Mouse (Mus musculus): ENCODE results near the gene Hapln4. TPM values are rescaled to one million over a fixed set of nuclear protein-coding genes. Genes with fewer than 3 reads are reported as not detected.
A peak's percentile ranks its signal among the peaks of the same experiment; 100 is the strongest.

Hapln4 gene
- not detected in 2 replicates for polyA plus RNA-seq (2015; fragmentation: Nextera tagmentation; extraction: Ambion mirVana)

DNA sequence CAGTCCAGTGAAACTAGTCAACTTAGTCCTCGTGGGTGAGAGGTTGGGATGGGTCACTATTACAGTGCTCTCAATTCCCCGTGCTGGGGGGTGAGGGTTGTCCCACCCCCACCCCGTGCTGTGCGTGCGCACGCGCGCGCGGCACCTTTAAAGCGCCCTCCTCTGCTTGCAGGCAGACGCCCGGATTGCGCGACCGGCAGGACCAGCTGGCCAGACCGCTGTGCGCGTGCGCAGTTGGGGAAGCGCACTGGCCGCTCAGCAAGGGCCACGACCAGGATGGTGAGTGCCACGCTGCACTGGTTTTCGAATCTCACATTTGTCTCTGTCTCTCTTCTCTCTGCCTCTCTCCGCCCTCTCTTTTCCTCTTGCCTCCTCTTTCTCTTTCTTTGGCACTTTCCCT, at the start of gene Hapln4:
Hapln4 (plus strand) TSS at position 173 of the 400 bp plus-strand sequence.
- no peaks in the 10 kb centered on the region for H3K4me1 ChIP-seq (replicated peaks; ENCODE audit: control insufficient read depth, insufficient read depth, low read length)
- no peaks in the 10 kb centered on the region for H3K9me3 ChIP-seq (ENCODE audit: control insufficient read depth)
- no peak within 1 kb of the TSS for H3K27ac ChIP-seq (ENCODE audit: low read depth, low read length)
- no peak within 1 kb of the TSS for H3K9ac ChIP-seq (ENCODE audit: low read depth, low read length)
- peak; percentile 9; the same call in 1 of the 2 replicates for TF ChIP-seq CTCF (IDR thresholded peaks at IDR 0.05; ENCODE audit: low read depth)
- WGBS = 0% methylated on average over 19 of the region's 26 CpGs
- ATAC-seq = no peak
- H3K27me3 ChIP-seq (replicated peaks; ENCODE audit: control insufficient read depth, insufficient read depth, low read length) = peaks cover 65% of the 10 kb centered on the region
- peak within 1 kb of the TSS; percentile 71 for H3K4me2 ChIP-seq (replicated peaks; ENCODE audit: low read depth)
- peak within 1 kb of the TSS; percentile 46 for H3K4me3 ChIP-seq (ENCODE audit: low read depth, low read length)
- peaks cover 11% of the 10 kb centered on the region; the same call in 1 of the 2 replicates for H3K36me3 ChIP-seq (ENCODE audit: control insufficient read depth, insufficient read depth)

DNA sequence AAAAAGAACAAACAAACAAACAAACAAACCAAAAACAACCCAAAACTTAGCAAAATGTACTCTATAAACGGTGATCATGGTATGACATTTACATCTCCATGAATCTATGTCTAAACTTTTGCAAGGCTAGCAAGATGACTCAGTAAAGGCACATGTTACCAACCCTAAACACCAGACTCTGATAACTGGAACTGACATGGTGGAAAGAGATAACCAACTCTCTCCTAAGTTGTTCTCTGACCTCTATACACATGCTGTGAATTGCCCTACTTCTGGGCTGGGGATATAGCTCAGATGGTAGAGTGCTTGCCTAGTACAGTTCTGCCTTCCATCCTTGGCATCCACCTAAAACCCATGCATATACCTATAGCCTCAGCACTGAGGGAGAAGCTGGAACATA, 45.3 kb upstream of the Hapln4 start:
- H3K9ac ChIP-seq (ENCODE audit: low read depth, low read length) = no peak overlapping the region
- peaks cover 3% of the 10 kb centered on the region; the same call in 1 of the 2 replicates for H3K36me3 ChIP-seq (ENCODE audit: control insufficient read depth, insufficient read depth)
- WGBS = 74% methylated on average over 1 of the region's 1 CpGs
- no peak overlapping the region for H3K4me2 ChIP-seq (replicated peaks; ENCODE audit: low read depth)
- ATAC-seq = no peak
- 0 out of 2 replicates have a peak, but pooled peaks cover 3% of the 10 kb centered on the region for H3K4me1 ChIP-seq (replicated peaks; ENCODE audit: control insufficient read depth, insufficient read depth, low read length)
- TF ChIP-seq CTCF (IDR thresholded peaks at IDR 0.05; ENCODE audit: low read depth) = no peak
- no peaks in the 10 kb centered on the region for H3K27me3 ChIP-seq (replicated peaks; ENCODE audit: control insufficient read depth, insufficient read depth, low read length)
- H3K9me3 ChIP-seq (ENCODE audit: control insufficient read depth) = no peaks in the 10 kb centered on the region
- H3K27ac ChIP-seq (ENCODE audit: low read depth, low read length) = no peak overlapping the region
- H3K4me3 ChIP-seq (ENCODE audit: low read depth, low read length) = no peak overlapping the region

DNA sequence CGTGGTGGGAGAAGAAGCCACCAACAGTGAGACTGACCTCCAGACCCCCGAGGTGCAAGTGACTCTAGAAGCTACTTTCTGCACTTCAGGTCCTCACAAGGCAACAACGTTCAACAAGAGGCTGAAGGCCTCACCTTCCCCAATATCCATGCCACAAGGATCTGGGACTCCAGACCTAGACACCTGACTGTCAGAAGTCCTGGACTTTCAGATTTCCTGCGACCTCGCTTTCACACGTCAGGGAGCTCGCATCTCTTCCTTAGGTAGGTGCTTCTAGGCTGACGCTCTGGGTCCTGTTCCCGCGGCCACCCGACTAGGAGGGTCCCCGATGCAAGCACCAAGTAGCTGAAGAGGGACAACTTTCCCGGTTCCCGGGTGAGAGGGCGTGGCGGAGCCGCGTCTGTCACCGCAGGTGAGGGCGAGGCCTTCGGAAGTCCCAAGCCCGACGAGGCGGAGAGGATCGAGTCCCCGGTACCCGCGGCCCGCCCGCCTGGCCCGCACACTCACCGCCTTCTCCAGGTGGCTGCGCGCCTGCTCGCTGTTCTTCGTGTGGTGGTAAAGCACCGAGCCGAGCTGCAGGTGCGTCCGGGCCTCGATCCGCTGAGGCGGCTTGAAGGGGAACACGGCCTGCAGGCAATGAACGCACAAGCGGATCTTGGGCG, 41.2 kb upstream of the Hapln4 start:
- Histone ChIP-seq H3K4me2 (replicated peaks; ENCODE audit: low read depth) (peak overlapping the region; percentile 95), H3K4me3 (ENCODE audit: low read depth, low read length) (peak overlapping the region; percentile 99), H3K27me3 (replicated peaks; ENCODE audit: control insufficient read depth, insufficient read depth, low read length) (no peaks in the 10 kb centered on the region), H3K9me3 (ENCODE audit: control insufficient read depth) (no peaks in the 10 kb centered on the region), H3K4me1 (replicated peaks; ENCODE audit: control insufficient read depth, insufficient read depth, low read length) (0 out of 2 replicates have a peak, but pooled peaks cover 3% of the 10 kb centered on the region), H3K9ac (ENCODE audit: low read depth, low read length) (peak overlapping the region; percentile 99), H3K36me3 (ENCODE audit: control insufficient read depth, insufficient read depth) (no peaks in the 10 kb centered on the region), H3K27ac (ENCODE audit: low read depth, low read length) (peak overlapping the region; percentile 73; the same call in 1 of the 2 replicates)
- peak; percentile 58 for ATAC-seq
- under 1% methylated on average over 47 of the region's 47 CpGs for WGBS
- TF ChIP-seq CTCF (IDR thresholded peaks at IDR 0.05; ENCODE audit: low read depth) = no peak

DNA sequence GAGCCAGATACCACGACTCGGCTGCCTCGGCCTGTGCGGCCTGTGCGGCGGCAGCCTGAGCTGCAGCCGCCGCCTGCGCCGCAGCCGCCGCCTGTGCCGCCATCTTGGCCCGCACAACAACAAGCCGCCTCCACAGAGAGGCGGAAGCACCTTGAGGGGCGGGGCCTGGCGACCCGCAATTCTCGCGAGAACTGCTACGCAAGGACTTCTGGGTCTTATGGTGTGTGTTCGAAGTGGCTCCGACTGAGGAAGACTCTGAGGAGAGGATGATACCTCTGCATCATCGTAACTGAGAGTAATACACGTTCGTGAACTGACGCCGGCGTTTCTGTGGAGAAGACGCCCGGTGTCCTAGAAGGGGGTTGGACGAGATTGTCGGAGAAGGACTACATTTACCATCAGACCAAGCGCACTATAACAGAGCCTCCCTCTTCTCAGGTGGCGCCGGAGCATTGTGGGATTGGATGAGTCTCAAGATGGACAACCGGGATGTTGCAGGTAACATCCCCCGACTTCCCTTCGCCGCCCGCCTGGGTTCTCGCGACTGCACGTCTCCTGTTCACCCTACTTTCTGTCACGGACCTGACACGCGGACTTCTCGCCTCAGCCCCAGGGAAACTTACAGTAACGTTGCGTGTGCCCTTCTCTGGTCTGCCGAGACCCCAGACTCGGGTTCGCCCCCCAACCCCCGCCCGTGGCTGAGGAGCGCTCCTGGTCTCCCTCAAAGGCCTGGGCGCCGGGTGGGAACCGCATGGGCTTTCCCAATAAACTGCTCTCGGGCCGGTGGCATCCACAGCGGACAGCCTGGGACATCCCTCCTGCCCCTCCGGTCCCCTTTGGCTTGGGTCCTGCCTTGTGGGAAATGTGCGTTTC, 40.4 kb upstream of the Hapln4 start, which contains the start of the genes Mau2 and Sugp1:
Mau2 (minus strand) TSS at position 152 of the 873 bp plus-strand sequence.
Sugp1 (plus strand) TSS at position 231 of the 873 bp plus-strand sequence.
- Histone ChIP-seq H3K4me3 (ENCODE audit: low read depth, low read length) (peak within 1 kb of the TSS; percentile 99), H3K27ac (ENCODE audit: low read depth, low read length) (peak within 1 kb of the TSS; percentile 73), H3K9ac (ENCODE audit: low read depth, low read length) (peak within 1 kb of the TSS; percentile 99), H3K4me1 (replicated peaks; ENCODE audit: control insufficient read depth, insufficient read depth, low read length) (0 out of 2 replicates have a peak, but pooled peaks cover 3% of the 10 kb centered on the region), H3K4me2 (replicated peaks; ENCODE audit: low read depth) (peak within 1 kb of the TSS; percentile 95), H3K27me3 (replicated peaks; ENCODE audit: control insufficient read depth, insufficient read depth, low read length) (no peaks in the 10 kb centered on the region), H3K9me3 (ENCODE audit: control insufficient read depth) (no peaks in the 10 kb centered on the region), H3K36me3 (ENCODE audit: control insufficient read depth, insufficient read depth) (0 out of 2 replicates have a peak, but pooled peaks cover 1% of the 10 kb centered on the region)
- TF ChIP-seq CTCF (IDR thresholded peaks at IDR 0.05; ENCODE audit: low read depth) = no peak
- under 1% methylated on average over 65 of the region's 65 CpGs for WGBS
- ATAC-seq = peak; percentile 95

DNA sequence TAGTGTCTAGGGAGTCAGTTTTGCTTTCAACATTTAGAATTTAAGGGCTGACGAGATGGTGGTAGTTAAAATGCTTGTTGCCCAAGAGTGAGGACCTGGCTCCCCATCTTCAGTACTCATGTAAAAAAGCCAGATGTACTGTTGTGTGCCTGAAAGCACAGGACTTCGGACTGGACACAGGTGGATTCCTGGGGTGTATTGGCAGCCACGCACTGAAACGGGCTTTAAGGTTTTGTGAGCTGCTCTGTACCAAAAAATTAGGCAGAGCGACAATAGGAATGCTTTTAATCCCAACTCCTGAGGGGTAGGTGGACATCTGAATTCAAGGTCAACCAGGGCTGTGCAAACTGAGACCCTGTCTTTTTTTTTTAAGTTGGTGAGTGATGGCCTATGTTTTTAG, 39.3 kb upstream of the Hapln4 start:
- Histone ChIP-seq H3K4me2 (replicated peaks; ENCODE audit: low read depth) (peak overlapping the region; percentile 95; the same call in 1 of the 2 replicates), H3K4me1 (replicated peaks; ENCODE audit: control insufficient read depth, insufficient read depth, low read length) (0 out of 2 replicates have a peak, but pooled peaks cover 3% of the 10 kb centered on the region), H3K4me3 (ENCODE audit: low read depth, low read length) (no peak overlapping the region), H3K9ac (ENCODE audit: low read depth, low read length) (0 out of 2 replicates have a peak overlapping the region, but pooled peaks have one; percentile 99), H3K9me3 (ENCODE audit: control insufficient read depth) (no peaks in the 10 kb centered on the region), H3K27me3 (replicated peaks; ENCODE audit: control insufficient read depth, insufficient read depth, low read length) (no peaks in the 10 kb centered on the region), H3K36me3 (ENCODE audit: control insufficient read depth, insufficient read depth) (peaks cover 11% of the 10 kb centered on the region; the same call in 1 of the 2 replicates), H3K27ac (ENCODE audit: low read depth, low read length) (no peak overlapping the region)
- TF ChIP-seq CTCF (IDR thresholded peaks at IDR 0.05; ENCODE audit: low read depth) = no peak
- 87% methylated on average over 5 of the region's 5 CpGs for WGBS
- no peak for ATAC-seq

DNA sequence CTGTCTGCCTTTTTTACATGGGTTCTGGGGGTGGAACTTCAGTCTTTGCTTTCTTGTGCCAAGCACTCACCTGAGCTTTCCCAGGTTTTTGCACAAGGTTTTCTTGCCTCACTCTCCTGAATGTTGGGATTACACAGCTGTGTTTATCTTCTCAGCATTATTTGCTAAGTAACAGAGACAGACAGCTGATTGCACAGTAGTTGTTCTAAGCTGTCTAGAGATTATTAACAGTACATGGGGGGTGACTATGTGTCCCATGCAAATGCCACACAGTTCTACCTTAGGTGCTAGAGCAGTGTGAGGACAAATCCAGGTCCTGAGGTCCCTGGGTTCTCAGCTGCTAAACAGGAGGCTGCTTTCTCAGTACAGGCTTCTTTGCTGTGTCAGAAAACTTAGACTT, 33.6 kb upstream of the Hapln4 start:
- TF ChIP-seq CTCF (IDR thresholded peaks at IDR 0.05; ENCODE audit: low read depth) = no peak
- no peak overlapping the region for H3K4me2 ChIP-seq (replicated peaks; ENCODE audit: low read depth)
- peaks cover 50% of the 10 kb centered on the region for H3K36me3 ChIP-seq (ENCODE audit: control insufficient read depth, insufficient read depth)
- no peaks in the 10 kb centered on the region for H3K27me3 ChIP-seq (replicated peaks; ENCODE audit: control insufficient read depth, insufficient read depth, low read length)
- H3K4me3 ChIP-seq (ENCODE audit: low read depth, low read length) = no peak overlapping the region
- ATAC-seq = no peak
- no peak overlapping the region for H3K9ac ChIP-seq (ENCODE audit: low read depth, low read length)
- no peak overlapping the region for H3K27ac ChIP-seq (ENCODE audit: low read depth, low read length)
- no peaks in the 10 kb centered on the region for H3K9me3 ChIP-seq (ENCODE audit: control insufficient read depth)
- H3K4me1 ChIP-seq (replicated peaks; ENCODE audit: control insufficient read depth, insufficient read depth, low read length) = no peaks in the 10 kb centered on the region
